Mouse (Mus musculus) right cerebral cortex, postnatal 25 days (tissue): ENCODE data around the gene Scn5a.

ENCODE experiments used
- DNase-seq: peaks from one replicate; pipeline ENCODE4 v3.0.0; 2022

Scn5a gene

DNA sequence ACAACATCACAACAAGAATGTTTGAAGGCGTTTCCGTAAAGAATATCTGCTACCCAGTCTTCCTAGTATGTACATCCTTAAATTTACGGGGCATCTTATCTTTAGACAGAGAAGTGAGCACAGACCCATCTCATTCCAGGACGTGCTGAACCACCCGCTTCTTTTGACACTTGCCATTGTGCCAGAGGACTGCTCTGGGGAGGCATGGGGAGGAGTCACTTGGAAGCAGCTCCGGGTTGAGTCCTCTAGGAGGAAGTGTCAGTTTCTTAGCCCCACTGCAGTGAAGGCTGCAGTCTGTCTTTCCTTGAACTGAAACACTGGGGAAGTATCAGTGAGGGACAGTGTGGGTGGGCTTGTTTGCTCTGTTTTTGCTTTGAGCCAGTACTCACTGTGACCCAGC, 133.1 kb downstream of the Scn5a start:
- DNase-seq, result no peak

DNA sequence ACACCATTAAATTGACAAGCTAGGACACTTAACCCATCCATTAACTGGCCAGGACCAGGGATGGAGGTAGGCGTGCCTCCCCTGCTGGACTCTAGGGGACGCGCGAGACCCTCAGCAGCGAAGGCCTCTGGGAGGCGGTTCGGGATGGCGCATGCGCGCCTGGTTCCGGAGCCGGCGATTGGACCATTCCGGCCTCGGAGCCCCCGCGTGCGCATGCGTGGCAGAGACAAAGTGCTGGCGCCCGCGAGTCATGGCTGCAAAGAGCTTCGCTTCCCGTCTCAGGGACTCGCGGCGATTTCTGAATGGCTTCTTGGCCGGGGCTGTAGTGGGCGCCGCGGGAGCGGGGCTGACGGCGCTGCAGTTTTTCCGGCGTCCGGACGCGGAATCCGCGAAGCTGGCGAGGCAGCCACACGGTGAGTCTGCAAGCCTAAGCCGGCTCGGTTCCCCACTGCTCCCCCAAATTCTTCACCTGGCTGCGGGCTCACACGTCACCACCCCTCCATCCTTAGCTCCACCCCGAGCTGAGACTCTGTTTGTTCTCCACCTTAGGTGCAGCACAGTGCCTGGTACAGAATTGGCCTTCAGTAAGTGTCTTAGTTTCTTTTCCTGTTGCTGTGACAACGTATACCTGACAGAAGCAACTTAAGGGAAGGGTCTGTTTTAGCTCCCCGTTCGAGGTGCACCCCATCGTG, 133.9 kb downstream of the Scn5a start, which contains the start of gene Exog:
Exog (plus strand) TSS at position 206 of the 692 bp plus-strand sequence.
- peak; percentile 98 for DNase-seq

GRCm38 (mm10) chr9:119438498-119439000, 140.3 kb downstream of the Scn5a start:
- DNase-seq, result no peak

- no peak for DNase-seq
Measured at GRCm38 (mm10) chr9:119438065-119438464, 140.8 kb downstream of the Scn5a start.

GRCm38 (mm10) chr9:119435855-119436254, 143.0 kb downstream of the Scn5a start:
- no peak for DNase-seq
